Mouse (Mus musculus) bone marrow, adult 2 months (tissue): ENCODE results near the gene Camta1.

ENCODE experiments used
- CTCF ChIP-seq: fragments of 200-500 bp; IDR thresholded peaks from 2 replicates; pipeline ENCODE4 v1.5.1; 2011; ENCODE audit warnings: low read length, control low read depth; ENCODE audit not compliant: control insufficient read depth, insufficient read depth
- POLR2A ChIP-seq: fragments of 200-500 bp; IDR thresholded peaks from 2 replicates; pipeline ENCODE4 v1.6.1; 2011; ENCODE audit warnings: low read depth, mild to moderate bottlenecking, control low read depth, low read length, borderline replicate concordance; ENCODE audit not compliant: control insufficient read depth

DNA sequence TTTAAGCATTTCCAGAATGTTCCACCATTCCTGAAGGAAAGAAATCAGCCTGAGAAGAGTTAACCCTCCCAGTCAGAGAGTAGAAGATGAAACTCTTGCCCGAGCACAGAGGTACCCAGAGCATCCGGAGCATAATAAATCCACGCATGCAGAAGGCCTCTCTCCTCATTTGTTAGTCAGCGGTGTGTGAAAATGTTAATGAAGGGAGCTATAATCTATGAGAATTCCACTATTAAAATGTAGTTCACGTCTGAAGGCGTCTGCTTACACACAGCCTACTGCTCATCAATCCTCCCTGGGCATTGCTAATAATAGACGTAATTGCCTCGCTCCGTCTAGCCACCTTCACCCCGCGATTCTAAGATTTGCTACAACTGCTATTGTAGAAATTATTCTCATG is 165.7 kb downstream of the Camta1 start:
- TF ChIP-seq CTCF (no peak), POLR2A (no peak)
